Mouse (Mus musculus): ENCODE measurements around the gene Upf1.

DNA sequence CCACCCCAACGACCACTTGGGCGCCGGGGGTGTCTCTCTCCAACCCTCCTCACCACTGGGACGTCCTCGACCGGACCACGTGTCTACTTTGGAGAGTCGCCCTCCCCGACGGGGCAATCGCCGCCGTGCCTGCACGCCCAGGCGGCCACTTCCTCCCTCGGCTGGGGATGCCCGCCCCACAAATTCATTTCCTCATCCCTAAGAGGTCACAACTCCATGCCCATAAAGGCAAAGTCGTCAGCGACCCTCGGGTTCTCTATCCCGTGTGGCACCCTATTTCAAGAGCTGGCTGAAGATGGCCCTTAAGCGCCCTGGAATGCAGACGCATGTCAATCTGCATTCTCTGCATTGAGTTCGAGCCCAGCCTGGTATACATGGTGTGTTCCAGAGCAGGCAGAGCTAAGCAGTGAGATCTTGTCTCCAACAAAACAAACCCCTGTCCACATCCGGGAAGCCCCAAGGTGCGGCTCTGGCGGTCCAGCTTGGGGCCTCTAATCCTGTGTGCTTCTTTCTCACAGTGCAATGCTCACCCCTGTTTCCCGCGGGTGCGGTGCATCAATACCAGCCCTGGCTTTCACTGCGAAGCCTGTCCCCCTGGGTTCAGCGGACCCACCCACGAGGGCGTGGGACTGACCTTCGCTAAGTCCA lies 22.3 kb upstream of the Upf1 start:
- no peak for TF ChIP-seq CTCF (IDR thresholded peaks at IDR 0.05; ENCODE audit: extremely low read depth, insufficient read depth, low read length)
- TF ChIP-seq POLR2A (IDR thresholded peaks at IDR 0.05; ENCODE audit: extremely low read depth, insufficient read depth, low read length) = no peak

Data from cortical plate, adult 2 months (tissue).